Mouse (Mus musculus) left cerebral cortex, adult 9 months (tissue): ENCODE data around the gene Slc4a1ap.
"Not testable (repeated sequence)": the region's sequence is repeated elsewhere in the genome, so short reads cannot be mapped to it uniquely, and the experiment has no call there.

Experiments used
- DNase-seq, 2 experiments: peaks; one replicate each; pipeline ENCODE4 v3.0.0; 2022; ENCODE audit warnings: low spot score in 2 of 2

Slc4a1ap gene

GRCm38 (mm10) chr5:31566457-31566856 is 39.7 kb downstream of the Slc4a1ap start:
- DNase-seq, result no peak

GRCm38 (mm10) chr5:31567951-31568657 is 41.3 kb downstream of the Slc4a1ap start:
- DNase-seq, result no peak

- peak; percentile 42 to 71 for DNase-seq
Measured at GRCm38 (mm10) chr5:31571023-31571608, 44.3 kb downstream of the Slc4a1ap start.

- no peak for DNase-seq
Measured at GRCm38 (mm10) chr5:31573722-31574121, 46.9 kb downstream of the Slc4a1ap start.

GRCm38 (mm10) chr5:31576539-31576975 is 49.8 kb downstream of the Slc4a1ap start:
- peak; percentile 70 to 80 for DNase-seq

- DNase-seq, result no peak
Measured at GRCm38 (mm10) chr5:31581263-31581662, 54.5 kb downstream of the Slc4a1ap start.

- no peak for DNase-seq
Measured at GRCm38 (mm10) chr5:31581932-31582331, 55.1 kb downstream of the Slc4a1ap start.

GRCm38 (mm10) chr5:31583261-31583660 is 56.5 kb downstream of the Slc4a1ap start:
- no peak for DNase-seq

GRCm38 (mm10) chr5:31585526-31585925 is 58.7 kb downstream of the Slc4a1ap start:
- DNase-seq, result no peak

GRCm38 (mm10) chr5:31588016-31588415 is 61.2 kb downstream of the Slc4a1ap start:
- DNase-seq, result no peak

- not testable (repeated sequence) for DNase-seq
Measured at GRCm38 (mm10) chr5:31588672-31589071, 61.9 kb downstream of the Slc4a1ap start.

GRCm38 (mm10) chr5:31589711-31590319 is 63.0 kb downstream of the Slc4a1ap start:
- DNase-seq, result peak in 1 of 2 experiments; percentile 37

GRCm38 (mm10) chr5:31591122-31591521 is 64.3 kb downstream of the Slc4a1ap start:
- DNase-seq, result peak in 1 of 2 experiments; percentile 49

- no peak for DNase-seq
Measured at GRCm38 (mm10) chr5:31595868-31596267, 69.1 kb downstream of the Slc4a1ap start.

GRCm38 (mm10) chr5:31596481-31597429 is 70.0 kb downstream of the Slc4a1ap start, which contains the start of gene Mrpl33:
Mrpl33 (plus strand) TSS chr5:31596935.
- peak in 1 of 2 experiments; percentile 57 for DNase-seq

- DNase-seq, result no peak
Measured at GRCm38 (mm10) chr5:31597430-31597944, 70.7 kb downstream of the Slc4a1ap start.

- no peak for DNase-seq
Measured at GRCm38 (mm10) chr5:31598121-31598520, 71.3 kb downstream of the Slc4a1ap start.

- peak in 1 of 2 experiments; percentile 33 for DNase-seq
Measured at GRCm38 (mm10) chr5:31598579-31598978, 71.8 kb downstream of the Slc4a1ap start.

GRCm38 (mm10) chr5:31599161-31599560 is 72.4 kb downstream of the Slc4a1ap start:
- no peak for DNase-seq

- DNase-seq, result no peak
Measured at GRCm38 (mm10) chr5:31601162-31601722, 74.4 kb downstream of the Slc4a1ap start.

GRCm38 (mm10) chr5:31602377-31602776 is 75.6 kb downstream of the Slc4a1ap start:
- peak; percentile 39 to 70 for DNase-seq
